Mouse (Mus musculus) 3T3-L1 (cell line): ENCODE data around the gene Htra3.

Experiments used
- DNase-seq: peaks from one replicate; pipeline ENCODE4 v3.0.0-alpha.2; 2015; ENCODE audit warnings: low read depth, low spot score

The Htra3 gene

GRCm38 (mm10) chr5:35653743-35654395, 25.7 kb downstream of the Htra3 start:
- DNase-seq, result no peak

GRCm38 (mm10) chr5:35652872-35653271, 26.7 kb downstream of the Htra3 start:
- no peak for DNase-seq

GRCm38 (mm10) chr5:35652319-35652718, 27.3 kb downstream of the Htra3 start:
- DNase-seq, result no peak

- DNase-seq, result no peak
These were observed 31.4 kb downstream of the Htra3 start for GRCm38 (mm10) chr5:35648230-35648629.

GRCm38 (mm10) chr5:35647562-35647961, 32.0 kb downstream of the Htra3 start:
- no peak for DNase-seq

- no peak for DNase-seq
These were observed 32.7 kb downstream of the Htra3 start for GRCm38 (mm10) chr5:35646927-35647326.

- DNase-seq, result no peak
These were observed 33.6 kb downstream of the Htra3 start for GRCm38 (mm10) chr5:35645938-35646493.

GRCm38 (mm10) chr5:35644082-35644481, 35.5 kb downstream of the Htra3 start:
- no peak for DNase-seq

GRCm38 (mm10) chr5:35643401-35644048, 36.1 kb downstream of the Htra3 start:
- DNase-seq, result no peak

- DNase-seq, result no peak
These were observed 37.5 kb downstream of the Htra3 start for GRCm38 (mm10) chr5:35641961-35642584.

- peak; percentile 49 for DNase-seq
These were observed 43.6 kb downstream of the Htra3 start for GRCm38 (mm10) chr5:35636016-35636415.

GRCm38 (mm10) chr5:35632841-35633240, 46.7 kb downstream of the Htra3 start:
- no peak for DNase-seq

- DNase-seq, result no peak
These were observed 47.8 kb downstream of the Htra3 start for GRCm38 (mm10) chr5:35631755-35632154.

- no peak for DNase-seq
These were observed 48.4 kb downstream of the Htra3 start for GRCm38 (mm10) chr5:35631224-35631623.

GRCm38 (mm10) chr5:35630706-35631105, 48.9 kb downstream of the Htra3 start:
- no peak for DNase-seq

- DNase-seq, result no peak
These were observed 50.2 kb downstream of the Htra3 start for GRCm38 (mm10) chr5:35629333-35629732.

GRCm38 (mm10) chr5:35628685-35629084, 50.9 kb downstream of the Htra3 start:
- DNase-seq, result no peak

- DNase-seq, result no peak
These were observed 52.2 kb downstream of the Htra3 start for GRCm38 (mm10) chr5:35627307-35627840.

- peak; percentile 44 for DNase-seq
These were observed 53.2 kb downstream of the Htra3 start for GRCm38 (mm10) chr5:35626408-35626807.

- DNase-seq, result peak; percentile 57
These were observed 54.8 kb downstream of the Htra3 start for GRCm38 (mm10) chr5:35624751-35625239.

- DNase-seq, result no peak
These were observed 55.8 kb downstream of the Htra3 start for GRCm38 (mm10) chr5:35623831-35624230.

- DNase-seq, result no peak
These were observed 58.5 kb downstream of the Htra3 start for GRCm38 (mm10) chr5:35621114-35621513.
